Mouse (Mus musculus) adrenal gland, postnatal 25 days (tissue): Measurements from ENCODE around the gene Aacs. TPM values are rescaled to one million over a fixed set of nuclear protein-coding genes. Genes with fewer than 3 reads are reported as not detected.
"Not testable (repeated sequence)": the region's sequence is repeated elsewhere in the genome, so short reads cannot be mapped to it uniquely, and the experiment has no call there.

Experiments
- DNase-seq: peaks from one replicate; pipeline ENCODE4 v3.0.0; 2021; ENCODE audit warnings: mixed read lengths
- long read RNA-seq: library from polyadenylated mRNA; stranded (forward); transcript quantifications from one replicate; pipeline ENCODE4 v2.0.0, GENCODE M21; 2021
- total RNA-seq: library from RNA; stranded (reverse); gene quantifications from 2 replicates; pipeline ENCODE4 v1.2.3, GENCODE M21; 2021

Aacs gene
- 88.5 and 93.5 TPM in 2 replicates for total RNA-seq
- long read RNA-seq, transcript Aacs-201 (18 exons, 3,239 nt) = major isoform, 104 of 162 reads
- long read RNA-seq, partial matches to known transcripts = 32 of 162 reads
- long read RNA-seq, other reads (novel, unspliced or antisense) = 26 of 162 reads

GRCm38 (mm10) chr5:125475601-125476285, at the start of gene Aacs:
Gene Aacs, plus strand, starts transcription at chr5:125475814.
- peak; percentile 98 for DNase-seq

GRCm38 (mm10) chr5:125426343-125426742, 49.3 kb upstream of the Aacs start:
- peak; percentile 42 for DNase-seq

GRCm38 (mm10) chr5:125432324-125432723, 43.3 kb upstream of the Aacs start:
- not testable (repeated sequence) for DNase-seq

GRCm38 (mm10) chr5:125433793-125434337, 41.7 kb upstream of the Aacs start, which contains the start of gene Dhx37:
Gene Dhx37, minus strand, starts transcription at chr5:125434121.
- DNase-seq = peak; percentile 94

GRCm38 (mm10) chr5:125434347-125434746, 41.3 kb upstream of the Aacs start:
- DNase-seq = not testable (repeated sequence)

GRCm38 (mm10) chr5:125440583-125441233, 34.9 kb upstream of the Aacs start:
- no peak for DNase-seq

GRCm38 (mm10) chr5:125441234-125442114, 34.1 kb upstream of the Aacs start, which contains the start of gene Bri3bp:
Gene Bri3bp, plus strand, starts transcription at chr5:125441568.
- DNase-seq = peak; percentile 74

GRCm38 (mm10) chr5:125442136-125442995, 33.2 kb upstream of the Aacs start:
- no peak for DNase-seq

GRCm38 (mm10) chr5:125443335-125443734, 32.3 kb upstream of the Aacs start:
- no peak for DNase-seq

GRCm38 (mm10) chr5:125443915-125444314, 31.7 kb upstream of the Aacs start:
- DNase-seq = no peak

- no peak for DNase-seq
These were observed 31.1 kb upstream of the Aacs start for GRCm38 (mm10) chr5:125444554-125444953.

GRCm38 (mm10) chr5:125446344-125446743, 29.3 kb upstream of the Aacs start:
- no peak for DNase-seq

- no peak for DNase-seq
These were observed 27.6 kb upstream of the Aacs start for GRCm38 (mm10) chr5:125448026-125448425.

GRCm38 (mm10) chr5:125448631-125449030, 27.0 kb upstream of the Aacs start:
- DNase-seq = no peak

GRCm38 (mm10) chr5:125449306-125449705, 26.3 kb upstream of the Aacs start:
- DNase-seq = no peak

GRCm38 (mm10) chr5:125452573-125452972, 23.0 kb upstream of the Aacs start:
- peak; percentile 71 for DNase-seq

- DNase-seq = no peak
These were observed 19.5 kb upstream of the Aacs start for GRCm38 (mm10) chr5:125456100-125456499.

GRCm38 (mm10) chr5:125457538-125457937, 18.1 kb upstream of the Aacs start:
- DNase-seq = no peak

GRCm38 (mm10) chr5:125460574-125460973, 15.0 kb upstream of the Aacs start:
- no peak for DNase-seq

- peak; percentile 61 for DNase-seq
These were observed 13.7 kb upstream of the Aacs start for GRCm38 (mm10) chr5:125461868-125462445.

- DNase-seq = no peak
These were observed 10.4 kb upstream of the Aacs start for GRCm38 (mm10) chr5:125465192-125465591.
